Mouse (Mus musculus) frontal cortex, adult (tissue): ENCODE data around the gene Anxa6.
A peak's percentile ranks its signal among the peaks of the same experiment; 100 is the strongest.
"Not testable (repeated sequence)": the region's sequence is repeated elsewhere in the genome, so short reads cannot be mapped to it uniquely, and the experiment has no call there.

Experiments used
- ATAC-seq: cut with Nextera tagmentation; 2 replicates; pipeline ENCODE4 v1.9.2; 2017; ENCODE audit warnings: mild to moderate bottlenecking, moderate library complexity, mixed read lengths; ENCODE audit not compliant: low TSS enrichment

Gene Anxa6

DNA sequence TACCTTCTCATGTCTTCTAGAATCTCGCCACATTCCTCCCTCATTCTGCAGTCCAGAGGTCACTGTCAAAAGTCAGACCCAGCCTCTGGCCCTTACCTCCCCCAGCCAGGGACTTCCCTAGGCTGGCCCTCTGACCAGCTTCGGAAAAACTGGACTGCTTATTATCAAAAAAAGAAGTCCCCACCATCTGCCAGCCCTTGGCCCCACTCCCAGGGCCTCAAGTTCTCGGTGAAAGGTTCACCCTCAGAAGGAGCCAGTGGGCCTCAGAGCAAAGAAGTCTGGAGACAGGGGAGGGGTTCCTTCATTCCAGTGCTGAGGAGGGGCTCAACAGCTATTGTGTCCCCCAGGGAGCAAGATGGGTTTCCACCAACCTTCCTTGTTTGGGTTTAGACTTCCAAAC lies 71.3 kb downstream of the Anxa6 start:
- no peak for ATAC-seq

DNA sequence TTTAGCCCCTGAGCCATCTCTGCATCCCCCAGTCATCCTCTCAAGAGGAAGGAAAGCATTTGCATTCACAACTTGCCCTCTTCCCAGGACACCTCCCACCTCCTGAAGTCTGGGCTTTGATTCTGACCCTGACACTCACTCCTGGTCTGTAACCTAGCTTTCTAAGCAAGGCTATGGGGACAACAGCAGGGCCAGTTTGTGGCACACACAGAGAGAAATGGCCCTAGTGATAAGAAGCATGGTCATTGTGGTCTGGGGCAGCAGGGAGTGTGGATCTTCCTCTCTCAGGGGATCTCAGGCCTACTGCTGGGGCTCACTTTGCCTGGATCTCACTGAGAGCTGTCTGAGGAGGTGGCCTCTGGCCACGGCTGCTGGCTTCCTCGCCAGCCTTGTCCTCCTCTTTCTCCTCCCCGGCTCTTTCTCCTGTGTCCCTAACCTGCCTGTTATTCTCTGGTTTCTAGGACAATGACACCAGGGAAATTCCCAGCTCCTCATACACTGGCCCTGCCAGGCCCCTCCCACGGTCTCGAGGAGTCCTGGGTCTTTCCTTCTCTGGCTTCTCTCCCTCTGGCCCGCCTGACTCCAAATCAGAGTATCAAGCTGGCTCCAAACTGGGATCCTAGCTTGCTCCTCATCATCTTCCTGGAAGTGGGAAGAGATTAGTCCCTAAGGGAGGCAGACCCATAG lies 71.9 kb downstream of the Anxa6 start:
- ATAC-seq, result no peak

DNA sequence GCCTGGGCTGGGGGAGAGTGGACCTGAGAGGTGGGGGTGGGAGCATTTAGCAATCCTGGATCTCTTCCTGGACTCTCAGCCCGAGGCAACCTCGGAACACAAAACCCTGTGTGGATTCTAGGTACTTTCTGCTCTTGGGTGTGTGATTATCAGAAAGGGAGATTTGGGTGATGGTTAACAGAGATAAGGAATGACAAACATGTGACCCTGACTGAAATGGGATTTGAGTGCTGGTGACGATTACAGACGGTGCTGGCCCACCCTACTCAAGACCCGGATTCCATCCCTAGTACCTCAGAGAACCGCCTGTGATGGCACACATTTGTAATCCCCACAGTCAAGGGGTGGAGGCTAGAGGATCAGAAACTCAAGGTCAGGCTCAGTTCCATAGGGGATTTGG lies 73.0 kb downstream of the Anxa6 start:
- no peak for ATAC-seq

- no peak for ATAC-seq
Measured at GRCm38 (mm10) chr11:54958571-54959073, 74.6 kb downstream of the Anxa6 start.

DNA sequence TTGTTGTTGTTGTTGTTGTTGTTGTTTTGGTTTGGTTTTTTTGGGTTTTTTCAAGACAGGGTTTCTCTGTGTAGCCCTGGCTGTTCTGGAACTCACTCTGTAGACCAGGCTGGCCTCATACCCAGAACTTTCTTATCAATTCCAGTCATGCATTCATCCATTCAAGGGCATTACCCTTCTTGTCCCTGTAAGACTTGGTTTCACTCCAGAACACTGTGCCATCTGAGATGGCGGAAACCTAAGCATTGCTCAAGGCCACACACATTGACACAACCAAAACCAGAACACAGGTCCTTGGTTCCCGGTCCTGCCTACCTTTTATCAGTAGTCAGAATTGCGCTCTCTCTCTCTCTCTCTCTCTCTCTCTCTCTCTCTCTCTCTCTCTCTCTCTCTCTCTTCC lies 75.5 kb downstream of the Anxa6 start:
- ATAC-seq, result not testable (repeated sequence)

- ATAC-seq, result no peak
Measured at GRCm38 (mm10) chr11:54956912-54957311, 76.3 kb downstream of the Anxa6 start.

DNA sequence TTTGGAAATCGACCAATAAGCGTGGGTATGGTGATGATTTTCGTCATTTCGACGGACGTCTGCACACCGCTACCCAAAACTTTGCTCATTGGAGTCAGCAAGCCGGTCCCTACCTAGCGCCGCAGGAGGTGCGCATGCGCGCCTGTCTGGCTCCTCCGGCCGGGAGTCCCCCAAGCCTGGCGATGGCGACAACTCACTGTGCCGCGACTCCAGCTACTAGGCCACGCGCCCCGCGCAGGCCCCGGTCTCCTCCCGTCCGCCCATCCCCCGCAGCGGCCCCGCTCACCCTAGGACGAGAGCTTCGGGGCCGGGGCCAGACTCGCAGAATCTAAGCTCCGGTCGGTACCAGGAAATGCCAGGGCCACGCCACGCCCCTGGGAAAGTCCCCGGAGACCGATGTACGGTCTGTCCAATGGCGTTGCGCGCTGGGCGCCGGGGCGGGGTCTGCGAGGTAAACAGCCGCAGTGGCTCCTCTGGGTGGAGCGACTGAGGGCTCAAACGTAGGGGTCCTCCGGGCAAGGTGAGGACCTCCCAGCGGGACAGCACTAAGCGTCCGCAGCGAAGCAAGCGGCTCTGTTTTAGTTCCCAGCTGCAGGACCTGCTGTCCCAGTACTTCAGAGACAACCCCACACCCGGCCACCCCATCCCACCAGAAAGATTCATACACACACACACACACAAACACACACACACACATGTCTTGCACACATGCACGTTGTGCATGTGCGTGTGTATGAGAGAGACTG lies 77.3 kb downstream of the Anxa6 start:
- peak; percentile 98 for ATAC-seq

DNA sequence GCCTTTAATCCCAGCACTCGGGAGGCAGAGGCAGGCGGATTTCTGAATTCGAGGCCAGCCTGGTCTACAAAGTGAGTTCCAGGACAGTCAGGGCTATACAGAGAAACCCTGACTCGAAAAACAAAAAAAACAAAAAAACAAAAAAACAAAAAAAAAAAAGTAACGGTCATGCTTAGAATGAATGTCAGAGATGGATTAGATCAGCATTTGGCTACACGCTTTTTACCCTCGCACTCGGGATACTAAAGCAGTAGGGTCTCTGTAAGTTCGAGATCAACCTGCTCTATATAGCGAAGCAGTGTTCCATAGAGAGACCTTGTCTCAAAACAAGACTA lies 77.9 kb downstream of the Anxa6 start:
- ATAC-seq, result not testable (repeated sequence)

DNA sequence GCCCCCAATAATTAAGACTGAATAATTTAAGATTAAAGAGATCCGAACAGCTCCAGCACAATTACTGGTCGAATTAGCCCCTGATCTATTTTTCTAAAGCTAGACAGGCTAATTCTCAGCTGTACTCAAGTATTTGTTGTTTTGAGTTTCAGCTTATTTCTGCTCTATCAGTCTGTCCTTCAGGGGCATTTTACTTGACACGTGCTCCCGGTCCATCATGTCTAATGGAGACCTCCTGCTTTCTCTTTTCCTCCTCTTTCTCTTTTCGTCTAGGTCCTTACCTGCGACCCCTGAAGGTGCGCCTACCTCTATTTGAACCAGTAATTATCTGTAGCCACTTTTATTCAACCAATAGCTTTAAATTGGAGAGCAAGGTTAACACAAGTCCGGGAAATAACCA lies 78.5 kb downstream of the Anxa6 start:
- no peak for ATAC-seq

DNA sequence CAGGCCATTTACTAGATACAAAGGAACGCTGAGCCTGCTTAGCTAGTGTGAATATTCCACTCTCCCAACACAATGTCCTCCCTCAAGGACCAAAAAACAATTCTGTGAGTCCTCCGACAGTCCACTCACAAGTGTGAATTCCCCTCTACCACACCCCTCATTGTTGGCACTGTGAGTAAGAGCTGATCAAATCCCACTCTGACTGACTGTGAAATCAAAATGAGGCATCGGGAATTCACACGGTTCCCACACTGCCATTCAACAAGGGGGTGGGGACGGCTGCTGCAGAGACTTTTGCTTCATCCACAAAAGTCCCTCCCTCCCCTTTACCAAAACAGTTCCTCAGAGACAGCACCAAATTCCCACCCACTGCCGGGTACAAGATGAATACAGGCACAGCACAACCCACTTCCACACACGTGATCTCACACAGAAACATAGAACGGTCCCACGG lies 79.2 kb downstream of the Anxa6 start:
- ATAC-seq, result peak; percentile 51

- ATAC-seq, result no peak
Measured at GRCm38 (mm10) chr11:54952651-54953050, 80.6 kb downstream of the Anxa6 start.

GRCm38 (mm10) chr11:54950684-54951083 lies 82.6 kb downstream of the Anxa6 start:
- ATAC-seq, result no peak

- no peak for ATAC-seq
Measured at GRCm38 (mm10) chr11:54949717-54950116, 83.5 kb downstream of the Anxa6 start.

GRCm38 (mm10) chr11:54944702-54945101 lies 88.5 kb downstream of the Anxa6 start:
- ATAC-seq, result no peak

- no peak for ATAC-seq
Measured at GRCm38 (mm10) chr11:54940056-54940455, 93.2 kb downstream of the Anxa6 start.

- ATAC-seq, result 0 out of 2 replicates have a peak, but pooled peaks have one; percentile 42
Measured at GRCm38 (mm10) chr11:54939501-54939900, 93.7 kb downstream of the Anxa6 start.

- no peak for ATAC-seq
Measured at GRCm38 (mm10) chr11:54936771-54937140, 96.5 kb downstream of the Anxa6 start.

DNA sequence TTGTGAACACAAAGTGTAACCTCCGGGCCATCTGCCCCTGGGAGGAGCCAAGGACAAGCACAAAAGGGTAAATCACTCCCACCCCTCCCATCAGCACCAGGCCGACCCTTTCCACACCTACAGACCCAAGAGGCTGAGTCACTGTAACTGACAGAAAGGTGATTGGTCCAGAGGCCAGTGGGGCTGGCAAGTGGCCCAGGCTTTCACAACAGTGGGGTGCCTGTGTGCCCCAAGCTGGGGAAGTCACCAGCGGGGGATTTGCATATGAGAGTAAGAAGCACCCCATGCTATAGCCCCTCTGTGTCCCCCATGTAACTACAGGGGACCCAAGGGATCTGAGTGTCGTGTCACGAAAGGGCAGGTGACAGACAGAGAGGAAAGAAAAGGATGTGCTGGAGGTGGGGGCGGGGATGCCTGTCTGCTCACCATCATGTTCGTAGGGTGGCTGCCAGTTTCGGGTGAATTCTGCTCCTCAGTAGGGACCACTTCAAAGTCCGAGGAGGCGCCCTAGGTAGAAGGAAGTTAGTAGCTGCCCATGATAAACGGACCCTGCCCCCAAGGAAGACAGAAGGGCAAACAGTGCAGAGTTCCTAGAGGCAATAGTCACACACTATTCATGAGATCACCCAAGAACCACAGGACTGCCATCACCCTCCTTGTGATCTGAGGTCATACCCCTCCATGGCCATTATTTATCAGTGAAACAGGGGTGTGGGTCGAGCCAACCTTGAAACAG lies 97.0 kb downstream of the Anxa6 start:
- ATAC-seq, result no peak

- no peak for ATAC-seq
Measured at GRCm38 (mm10) chr11:54934198-54934597, 99.0 kb downstream of the Anxa6 start.

GRCm38 (mm10) chr11:54932540-54932939 lies 100.7 kb downstream of the Anxa6 start:
- ATAC-seq, result no peak

DNA sequence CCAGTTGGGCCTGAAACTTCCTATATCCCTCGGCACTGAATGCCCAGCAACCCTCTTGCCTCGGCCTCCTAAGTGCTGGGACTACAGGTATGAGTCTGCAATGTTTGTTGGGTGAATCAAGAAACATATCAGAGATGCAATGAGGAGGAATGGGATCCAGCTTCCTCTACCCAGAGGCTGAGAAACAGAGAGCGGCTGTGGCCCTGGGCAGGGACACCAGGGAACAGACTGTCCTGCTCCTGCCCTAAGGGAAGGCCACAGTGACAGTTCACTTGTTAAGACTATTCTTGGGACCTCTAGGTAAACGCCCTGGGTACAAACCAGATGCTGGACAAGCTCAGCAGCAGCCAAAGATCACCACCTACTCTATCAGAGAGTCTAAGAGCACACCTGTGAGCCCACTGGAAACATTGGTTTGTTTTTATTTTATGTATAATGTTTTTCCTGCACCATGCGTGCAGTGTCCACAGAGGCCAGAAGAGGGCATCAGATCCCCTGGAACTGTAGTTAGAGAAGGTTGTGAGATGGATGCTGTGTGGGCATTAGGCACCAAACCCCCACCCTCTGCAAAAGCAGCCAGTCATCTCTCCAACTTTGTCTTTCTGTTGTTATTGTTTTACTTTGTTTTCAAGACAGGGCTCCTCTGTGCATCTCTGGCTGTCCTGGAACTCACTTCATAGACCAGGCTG lies 101.7 kb downstream of the Anxa6 start:
- no peak for ATAC-seq
